Mouse (Mus musculus) kidney, embryonic 14.5 days (tissue): ENCODE data around the gene Slc27a1. TPM values are rescaled to one million over a fixed set of nuclear protein-coding genes. Genes with fewer than 3 reads are reported as not detected.

ENCODE experiments used
- ATAC-seq: fragments of 200-750 bp; cut with Nextera tagmentation; 2 replicates; pipeline ENCODE4 v1.8.0; 2017; ENCODE audit warnings: moderate number of reproducible peaks, mild to moderate bottlenecking, moderate TSS enrichment, moderate library complexity; ENCODE audit not compliant: low FRiP score, low TSS enrichment
- H3K27ac ChIP-seq: fragments of 300-500 bp; sonication (generic); 2 replicates; pipeline ENCODE4 v1.5.1; 2014; ENCODE audit warnings: low read depth, mild to moderate bottlenecking, low read length, moderate library complexity, mixed read lengths
- H3K27me3 ChIP-seq: fragments of 300-500 bp; sonication (generic); 2 replicates; pipeline ENCODE4 v1.6.1; 2014; ENCODE audit warnings: mild to moderate bottlenecking, low read length; ENCODE audit not compliant: control insufficient read depth, insufficient read depth
- H3K36me3 ChIP-seq: fragments of 300-500 bp; sonication (generic); 2 replicates; pipeline ENCODE4 v1.6.1; 2014; ENCODE audit warnings: low read length, mixed read lengths; ENCODE audit not compliant: control insufficient read depth, insufficient read depth
- H3K4me1 ChIP-seq: fragments of 300-500 bp; sonication (generic); 2 replicates; pipeline ENCODE4 v1.6.1; 2014; ENCODE audit warnings: low read length, mixed read lengths; ENCODE audit not compliant: control insufficient read depth, insufficient read depth
- H3K4me2 ChIP-seq: fragments of 300-500 bp; sonication (generic); replicated peaks from 2 replicates; pipeline ENCODE4 v1.6.1; 2014; ENCODE audit warnings: low read depth, mild to moderate bottlenecking, low read length
- H3K4me3 ChIP-seq: fragments of 300-500 bp; sonication (generic); 2 replicates; pipeline ENCODE4 v1.5.1; 2014; ENCODE audit warnings: mild to moderate bottlenecking, low read length
- H3K9ac ChIP-seq: fragments of 300-500 bp; sonication (generic); 2 replicates; pipeline ENCODE4 v1.6.1; 2014; ENCODE audit warnings: low read depth, mild to moderate bottlenecking, low read length, moderate library complexity
- H3K9me3 ChIP-seq: fragments of 300-500 bp; sonication (generic); 2 replicates; pipeline ENCODE4 v1.6.1; 2016; ENCODE audit warnings: low read length; ENCODE audit not compliant: control insufficient read depth
- WGBS: fragments of 180-500 bp; shearing (Covaris S2); extraction: QIAGEN DNeasy Blood & Tissue Kit; methylation state at CpG from one replicate; pipeline ENCODE4 v1.1.7; 2014; 5-methylcytosine and 5-hydroxymethylcytosine counted together
- polyA plus RNA-seq: library from polyadenylated mRNA; unstranded; fragments of >200 nt; fragmentation: Nextera tagmentation; extraction: Ambion mirVana; gene quantifications from 2 replicates; pipeline ENCODE4 v1.2.1, GENCODE M21; 2014

Gene Slc27a1
- polyA plus RNA-seq, 1 experiment from 2014 or later: 30.9 TPM

DNA sequence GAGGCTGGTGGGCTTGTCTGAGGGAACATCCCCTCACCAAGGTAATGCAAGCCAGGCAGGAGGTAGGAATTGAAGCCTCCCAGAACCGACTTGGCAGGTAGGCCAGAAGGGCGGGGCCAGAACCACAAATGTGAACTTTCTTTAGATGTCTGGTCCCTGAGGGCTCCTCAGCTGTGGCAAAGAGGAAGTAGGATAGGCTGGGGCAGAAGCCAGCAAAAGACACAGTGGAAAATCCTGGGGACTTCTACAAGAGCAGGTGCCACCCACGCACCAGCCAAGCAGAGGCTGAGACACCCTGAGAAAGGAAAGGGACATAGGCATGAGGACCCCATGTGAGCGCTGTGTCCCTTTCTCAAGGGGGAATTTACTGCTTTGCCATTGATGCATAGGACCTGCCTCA, 28.1 kb downstream of the Slc27a1 start:
- H3K27me3 ChIP-seq: peaks cover 4% of the 10 kb centered on the region
- no peak overlapping the region for H3K4me3 ChIP-seq
- 85% methylated on average over 4 of the region's 4 CpGs for WGBS
- no peaks in the 10 kb centered on the region; the same call in 1 of the 2 replicates for H3K36me3 ChIP-seq
- no peaks in the 10 kb centered on the region for H3K9me3 ChIP-seq
- H3K27ac ChIP-seq: no peak overlapping the region
- H3K4me2 ChIP-seq: no peak overlapping the region
- no peak for ATAC-seq
- peaks cover 8% of the 10 kb centered on the region; the same call in 1 of the 2 replicates for H3K4me1 ChIP-seq
- no peak overlapping the region for H3K9ac ChIP-seq

DNA sequence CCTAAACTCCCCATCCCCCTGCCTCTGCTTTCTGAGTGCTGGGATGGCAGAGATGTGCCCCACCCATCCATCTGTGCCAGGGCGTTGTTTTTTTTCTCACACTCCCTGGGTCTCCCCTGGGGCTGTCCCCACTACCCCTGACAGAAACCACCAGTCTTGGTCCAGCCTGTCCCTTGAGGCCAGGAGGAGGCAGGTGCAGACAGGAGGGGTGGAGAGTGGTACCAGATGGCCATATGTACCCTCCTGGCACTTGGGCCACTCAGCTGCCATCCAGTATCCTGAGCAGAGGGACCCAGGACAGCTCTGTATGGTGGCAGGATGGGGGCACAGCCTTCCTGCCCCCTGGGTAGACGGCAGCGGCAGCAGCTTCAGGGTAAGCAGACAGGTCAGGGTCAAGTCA, 28.8 kb downstream of the Slc27a1 start, which contains the start of gene Fam129c:
Fam129c (plus strand) TSS at position 198 of the 400 bp plus-strand sequence.
- Histone ChIP-seq H3K4me2 (no peak within 1 kb of the TSS), H3K4me1 (peaks cover 14% of the 10 kb centered on the region), H3K36me3 (no peaks in the 10 kb centered on the region; the same call in 1 of the 2 replicates), H3K27me3 (peaks cover 11% of the 10 kb centered on the region), H3K9ac (no peak within 1 kb of the TSS; the same call in 1 of the 2 replicates), H3K27ac (no peak within 1 kb of the TSS), H3K4me3 (no peak within 1 kb of the TSS), H3K9me3 (no peaks in the 10 kb centered on the region)
- WGBS: 78% methylated on average over 3 of the region's 3 CpGs
- no peak for ATAC-seq

DNA sequence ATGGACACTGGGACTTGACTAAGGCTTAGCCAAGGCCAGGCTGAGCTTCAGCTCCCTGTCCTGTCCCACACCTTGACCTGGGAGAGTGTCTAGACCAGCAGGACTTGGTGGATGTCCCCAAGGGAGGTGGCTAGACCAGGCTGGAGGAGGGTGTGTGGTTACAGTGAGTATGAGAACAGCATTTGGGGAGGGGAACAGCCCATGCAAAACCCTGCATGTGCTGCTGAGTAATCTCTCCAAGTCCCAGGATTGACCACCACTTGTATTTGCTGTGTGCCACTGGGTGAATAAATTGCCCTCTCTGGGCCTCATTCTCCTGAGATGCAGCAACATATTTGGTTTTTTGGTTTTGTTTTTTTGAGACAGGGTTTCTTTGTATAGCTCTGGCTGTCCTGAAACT, 29.7 kb downstream of the Slc27a1 start:
- no peak overlapping the region for H3K27ac ChIP-seq
- peaks cover 17% of the 10 kb centered on the region for H3K27me3 ChIP-seq
- H3K4me2 ChIP-seq: no peak overlapping the region
- ATAC-seq: no peak
- peaks cover 14% of the 10 kb centered on the region for H3K4me1 ChIP-seq
- no peak overlapping the region for H3K4me3 ChIP-seq
- no peaks in the 10 kb centered on the region; the same call in 1 of the 2 replicates for H3K36me3 ChIP-seq
- H3K9me3 ChIP-seq: no peaks in the 10 kb centered on the region
- H3K9ac ChIP-seq: no peak overlapping the region

DNA sequence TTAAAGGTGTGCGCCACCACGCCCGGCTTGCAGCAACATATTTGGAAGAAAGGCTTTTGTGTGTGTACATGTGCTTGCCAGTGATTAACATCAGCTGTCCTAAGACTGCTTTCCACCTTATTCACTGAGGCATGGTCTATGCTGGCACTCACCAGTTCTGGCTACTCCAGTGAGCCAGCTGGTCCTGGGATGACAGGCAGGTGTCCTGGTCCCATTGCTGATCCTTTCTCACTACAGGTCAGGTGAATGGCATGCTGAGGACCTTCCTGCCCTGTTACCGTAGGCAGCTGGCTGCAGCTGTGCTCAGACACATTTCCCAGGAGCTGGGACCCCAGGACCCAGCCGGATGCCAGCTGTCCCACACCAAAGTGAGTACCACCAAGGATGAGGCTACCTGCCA, 30.2 kb downstream of the Slc27a1 start:
- no peak overlapping the region for H3K4me3 ChIP-seq
- WGBS: 89% methylated on average over 5 of the region's 5 CpGs
- no peaks in the 10 kb centered on the region; the same call in 1 of the 2 replicates for H3K36me3 ChIP-seq
- no peaks in the 10 kb centered on the region for H3K9me3 ChIP-seq
- no peak for ATAC-seq
- no peak overlapping the region for H3K27ac ChIP-seq
- H3K4me1 ChIP-seq: peaks cover 15% of the 10 kb centered on the region
- no peak overlapping the region for H3K4me2 ChIP-seq
- no peak overlapping the region for H3K9ac ChIP-seq
- H3K27me3 ChIP-seq: peaks cover 21% of the 10 kb centered on the region

DNA sequence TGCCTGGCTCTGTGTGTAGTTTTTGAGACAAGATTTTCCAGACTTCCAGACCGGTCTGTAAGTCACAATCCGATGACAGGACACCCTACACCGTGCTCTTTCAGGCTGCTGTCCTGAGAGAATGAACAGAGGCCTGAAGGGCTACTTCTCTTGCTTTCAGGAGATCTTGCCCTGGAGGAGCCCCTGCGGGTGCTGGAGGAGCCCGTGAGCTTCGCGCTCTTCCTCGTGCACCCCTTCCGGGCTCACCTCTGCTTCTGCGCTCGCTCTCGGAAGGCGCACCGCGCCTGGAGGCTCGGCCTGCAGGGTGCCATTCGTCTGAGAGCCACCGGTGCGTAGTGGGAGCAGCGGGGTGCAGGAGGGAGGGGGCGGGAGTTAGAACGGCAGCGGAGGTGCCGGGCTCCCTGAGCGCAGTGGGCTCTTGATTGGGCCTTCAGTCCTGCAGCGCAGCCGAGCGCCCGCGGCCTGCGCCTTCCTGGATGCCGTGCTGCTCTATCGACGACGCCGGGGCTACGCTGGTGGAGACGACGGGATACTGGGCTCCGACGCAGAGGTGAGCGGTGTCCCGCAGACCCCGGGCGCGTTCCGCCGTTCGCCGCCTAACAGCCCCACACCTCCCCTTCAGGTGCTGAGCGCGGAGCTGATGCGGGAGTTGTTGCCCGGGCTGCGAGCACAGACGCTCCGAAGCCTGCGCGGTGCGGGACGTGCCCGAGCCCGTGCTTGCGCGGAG, 33.4 kb downstream of the Slc27a1 start:
- no peaks in the 10 kb centered on the region for H3K36me3 ChIP-seq
- H3K4me3 ChIP-seq: peak overlapping the region; percentile 29
- WGBS: 3% methylated on average over 64 of the region's 65 CpGs
- ATAC-seq: peak; percentile 14
- no peak overlapping the region for H3K27ac ChIP-seq
- peak overlapping the region; percentile 50 for H3K9ac ChIP-seq
- H3K9me3 ChIP-seq: no peaks in the 10 kb centered on the region
- H3K27me3 ChIP-seq: peaks cover 24% of the 10 kb centered on the region
- peak overlapping the region; percentile 63 for H3K4me2 ChIP-seq
- H3K4me1 ChIP-seq: peaks cover 15% of the 10 kb centered on the region

DNA sequence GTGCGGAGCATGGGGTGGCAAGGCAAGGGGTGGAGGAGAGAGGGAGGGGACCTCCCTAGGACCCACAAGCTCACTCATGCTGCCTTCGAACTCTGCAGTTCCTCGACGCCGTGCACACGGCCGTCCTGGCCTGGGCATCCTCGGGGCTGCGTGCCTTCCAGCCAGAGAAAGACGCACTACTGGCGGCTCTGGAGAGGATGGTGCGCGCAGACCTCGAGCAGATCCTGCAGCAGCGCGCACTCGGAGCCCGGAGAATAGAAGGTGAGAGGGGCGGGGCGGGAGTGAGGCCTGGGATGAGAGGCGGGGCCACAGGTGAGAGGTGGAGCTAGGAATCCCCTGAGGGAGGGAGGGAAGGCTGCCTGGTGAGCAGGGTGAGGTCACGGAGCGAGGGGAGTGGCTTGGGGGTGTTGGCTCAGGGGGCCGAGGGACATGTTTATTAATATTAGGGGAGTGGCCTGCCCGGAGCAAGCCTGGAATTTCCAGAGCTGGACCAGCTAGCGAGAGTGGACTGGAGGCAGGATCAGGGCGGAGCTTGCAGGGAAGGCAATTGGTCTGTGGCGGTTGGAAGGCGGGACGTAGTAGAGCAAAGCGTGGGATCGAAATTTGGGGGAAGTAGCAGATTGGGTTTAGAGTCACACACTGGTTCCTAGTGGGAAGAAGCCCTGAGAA, 34.1 kb downstream of the Slc27a1 start:
- Histone ChIP-seq H3K36me3 (no peaks in the 10 kb centered on the region), H3K4me1 (peaks cover 15% of the 10 kb centered on the region), H3K4me3 (peak overlapping the region; percentile 29), H3K27me3 (peaks cover 24% of the 10 kb centered on the region), H3K27ac (no peak overlapping the region), H3K9me3 (no peaks in the 10 kb centered on the region), H3K4me2 (peak overlapping the region; percentile 63), H3K9ac (peak overlapping the region; percentile 50)
- 1% methylated on average over 32 of the region's 32 CpGs for WGBS
- peak; percentile 84 for ATAC-seq

DNA sequence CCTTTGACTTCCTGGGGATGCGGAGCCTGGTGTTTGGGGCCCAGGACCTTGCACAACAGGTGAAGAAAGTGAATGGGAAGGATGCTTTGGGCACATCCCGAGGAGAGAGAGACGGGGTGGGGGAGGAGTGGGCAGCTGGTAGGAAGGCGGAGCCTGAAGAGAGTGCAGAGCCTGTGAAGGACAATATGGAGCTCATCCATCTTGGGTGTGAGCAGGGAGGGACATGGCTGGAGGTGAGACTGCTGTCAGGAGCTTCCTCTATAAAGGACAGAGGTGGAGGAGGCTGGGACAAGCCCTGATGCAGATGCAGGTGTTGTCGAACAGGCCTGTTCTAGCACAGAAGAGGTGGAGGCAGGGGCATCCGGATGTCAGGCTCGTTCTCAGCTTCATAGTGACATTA, 35.3 kb downstream of the Slc27a1 start:
- no peak overlapping the region for H3K4me3 ChIP-seq
- no peaks in the 10 kb centered on the region for H3K36me3 ChIP-seq
- H3K9me3 ChIP-seq: no peaks in the 10 kb centered on the region
- H3K4me1 ChIP-seq: peaks cover 15% of the 10 kb centered on the region
- H3K9ac ChIP-seq: no peak overlapping the region
- peaks cover 24% of the 10 kb centered on the region for H3K27me3 ChIP-seq
- no peak overlapping the region for H3K4me2 ChIP-seq
- WGBS: 61% methylated on average over 7 of the region's 7 CpGs
- no peak for ATAC-seq
- no peak overlapping the region for H3K27ac ChIP-seq

DNA sequence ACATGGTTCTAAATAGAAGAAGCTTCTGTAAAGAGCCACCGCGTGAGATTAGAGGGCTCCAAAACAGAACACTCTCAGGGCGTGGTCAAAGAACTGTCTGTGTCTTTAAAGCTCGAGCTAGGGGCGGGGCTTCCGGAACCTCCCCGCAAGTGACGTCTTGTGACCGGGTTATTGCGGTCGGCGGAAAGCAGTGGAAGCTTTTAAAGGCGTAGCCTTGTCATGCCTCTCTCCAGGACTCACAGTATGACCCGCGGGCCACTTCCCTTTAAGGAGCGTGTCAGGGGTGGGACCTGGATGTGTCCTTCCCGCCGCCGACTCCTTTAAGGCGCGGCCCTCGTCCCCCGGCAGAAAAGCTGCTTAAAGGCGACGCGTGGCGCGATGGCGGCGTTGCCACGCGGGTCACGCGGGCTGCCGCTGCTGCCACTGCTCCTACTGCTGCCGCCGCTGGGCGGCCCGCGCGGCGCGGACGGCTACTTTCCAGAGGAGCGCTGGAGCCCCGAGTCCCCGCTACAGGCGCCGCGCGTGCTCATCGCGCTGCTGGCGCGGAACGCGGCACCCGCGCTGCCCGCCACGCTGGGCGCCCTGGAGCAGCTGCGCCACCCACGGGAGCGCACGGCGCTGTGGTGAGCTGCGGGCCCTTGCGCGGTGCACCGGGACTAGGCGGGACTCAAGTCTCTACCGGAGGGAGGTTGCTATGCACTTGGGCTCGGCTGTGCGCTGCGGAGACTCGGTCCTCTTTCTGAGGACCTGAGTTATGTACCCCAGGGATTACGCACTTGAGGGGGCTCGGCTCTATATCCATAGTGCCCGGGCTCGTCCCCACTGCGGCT, 42.4 kb downstream of the Slc27a1 start, which contains the start of gene Colgalt1:
Colgalt1 (plus strand) TSS at position 177 of the 830 bp plus-strand sequence.
- peak within 1 kb of the TSS; percentile 56 for H3K4me2 ChIP-seq
- WGBS: under 1% methylated on average over 81 of the region's 82 CpGs
- H3K4me1 ChIP-seq: peaks cover 11% of the 10 kb centered on the region
- ATAC-seq: peak; percentile 99
- H3K4me3 ChIP-seq: peak within 1 kb of the TSS; percentile 67
- peaks cover 19% of the 10 kb centered on the region for H3K36me3 ChIP-seq
- no peaks in the 10 kb centered on the region for H3K9me3 ChIP-seq
- H3K9ac ChIP-seq: peak within 1 kb of the TSS; percentile 73
- no peak within 1 kb of the TSS; the same call in 1 of the 2 replicates for H3K27ac ChIP-seq
- no peaks in the 10 kb centered on the region for H3K27me3 ChIP-seq
